Mouse (Mus musculus) heart, embryonic 11.5 days (tissue): ENCODE data around the gene Ppef2. TPM values are rescaled to one million over a fixed set of nuclear protein-coding genes. Genes with fewer than 3 reads are reported as not detected.

Source experiments
- ATAC-seq: fragments of 200-750 bp; cut with Nextera tagmentation; replicated peaks from 2 replicates; pipeline ENCODE4 v1.8.0; 2017; ENCODE audit warnings: moderate library complexity; ENCODE audit not compliant: insufficient number of reproducible peaks, low FRiP score, low TSS enrichment
- H3K27ac ChIP-seq: fragments of 300-500 bp; sonication (generic); 2 replicates; pipeline ENCODE4 v1.5.1; 2014; ENCODE audit warnings: mild to moderate bottlenecking, low read depth, low read length
- H3K27me3 ChIP-seq: fragments of 300-500 bp; sonication (generic); 2 replicates; pipeline ENCODE4 v1.6.1; 2014; ENCODE audit warnings: mild to moderate bottlenecking, low read length, mixed read lengths; ENCODE audit not compliant: control insufficient read depth, insufficient read depth
- H3K36me3 ChIP-seq: fragments of 300-500 bp; sonication (generic); 2 replicates; pipeline ENCODE4 v1.6.1; 2014; ENCODE audit warnings: mild to moderate bottlenecking, low read length, moderate library complexity, mixed read lengths; ENCODE audit not compliant: control insufficient read depth, insufficient read depth
- H3K4me1 ChIP-seq: fragments of 300-500 bp; sonication (generic); 2 replicates; pipeline ENCODE4 v1.6.1; 2014; ENCODE audit warnings: low read length; ENCODE audit not compliant: control insufficient read depth, insufficient read depth
- H3K4me2 ChIP-seq: fragments of 300-500 bp; sonication (generic); 2 replicates; pipeline ENCODE4 v1.6.1; 2014; ENCODE audit warnings: mild to moderate bottlenecking, moderate library complexity
- H3K4me3 ChIP-seq: fragments of 300-500 bp; sonication (generic); 2 replicates; pipeline ENCODE4 v1.5.1; 2014; ENCODE audit warnings: low read depth, low read length
- H3K9ac ChIP-seq: fragments of 300-500 bp; sonication (generic); 2 replicates; pipeline ENCODE4 v1.6.1; 2014; ENCODE audit warnings: mild to moderate bottlenecking, low read depth, low read length, moderate library complexity
- H3K9me3 ChIP-seq: fragments of 300-500 bp; sonication (generic); replicated peaks from 2 replicates; pipeline ENCODE4 v1.6.1; 2016; ENCODE audit warnings: low read length; ENCODE audit not compliant: control insufficient read depth
- WGBS: fragments of 180-500 bp; shearing (Covaris S2); extraction: QIAGEN DNeasy Blood & Tissue Kit; methylation state at CpG from one replicate; pipeline ENCODE4 v1.1.7; 2014; ENCODE audit not compliant: insufficient replicate concordance; 5-methylcytosine and 5-hydroxymethylcytosine counted together
- polyA plus RNA-seq: library from polyadenylated mRNA; unstranded; fragments of >200 nt; fragmentation: Nextera tagmentation; extraction: Ambion mirVana; gene quantifications from 2 replicates; pipeline ENCODE4 v1.2.1, GENCODE M21; 2014

Ppef2 gene
- polyA plus RNA-seq, 1 experiment from 2014 or later: 0.26 TPM

DNA sequence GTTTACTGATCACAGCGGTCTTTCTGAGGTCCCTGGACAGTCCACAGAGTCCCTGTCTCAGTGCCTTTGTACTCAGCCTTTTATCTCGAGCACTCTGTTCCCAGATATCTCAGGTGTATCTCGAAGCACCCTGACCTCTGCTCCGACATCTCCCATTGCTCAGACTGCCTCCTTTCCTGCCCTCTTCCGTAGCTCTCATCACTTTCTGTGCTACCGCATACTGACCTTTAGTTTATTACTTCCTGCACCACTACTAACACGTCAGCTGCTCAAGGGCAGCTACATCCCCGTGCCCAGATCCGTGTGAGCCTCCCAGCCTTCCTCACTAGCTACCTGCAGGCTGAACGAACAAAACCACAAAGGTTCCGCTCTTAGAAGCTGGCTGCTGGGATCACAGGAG, 7.5 kb downstream of the Ppef2 start:
- no peak overlapping the region for H3K9ac ChIP-seq
- WGBS: 78% methylated on average over 11 of the region's 11 CpGs
- no peaks in the 10 kb centered on the region for H3K4me1 ChIP-seq
- H3K36me3 ChIP-seq: no peaks in the 10 kb centered on the region
- no peaks in the 10 kb centered on the region for H3K27me3 ChIP-seq
- no peaks in the 10 kb centered on the region; the same call in 1 of the 2 replicates for H3K9me3 ChIP-seq
- H3K4me2 ChIP-seq: no peak overlapping the region
- ATAC-seq: no peak
- H3K27ac ChIP-seq: no peak overlapping the region
- H3K4me3 ChIP-seq: no peak overlapping the region

DNA sequence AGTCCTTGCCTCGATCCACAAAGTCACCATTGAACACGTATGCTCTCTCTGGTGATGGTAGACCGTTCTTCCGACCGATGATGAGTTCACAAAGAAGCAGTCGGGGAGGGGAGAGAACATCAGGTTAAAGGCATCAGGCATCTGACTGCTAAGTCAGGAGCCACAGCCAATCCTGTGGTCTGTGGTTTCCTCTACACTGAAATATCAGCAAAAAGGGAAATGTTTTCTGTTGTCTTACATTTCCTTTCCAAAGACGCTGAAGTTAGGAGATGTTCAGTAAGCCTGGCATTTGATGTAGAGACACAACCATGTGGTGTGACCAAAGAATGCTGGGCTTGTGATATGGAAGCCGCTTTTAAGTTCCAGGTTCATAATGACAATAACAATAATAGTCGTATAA, 10.6 kb downstream of the Ppef2 start:
- no peaks in the 10 kb centered on the region for H3K36me3 ChIP-seq
- ATAC-seq: no peak
- no peaks in the 10 kb centered on the region; the same call in 1 of the 2 replicates for H3K9me3 ChIP-seq
- H3K27me3 ChIP-seq: no peaks in the 10 kb centered on the region
- H3K9ac ChIP-seq: no peak overlapping the region
- H3K4me1 ChIP-seq: no peaks in the 10 kb centered on the region
- H3K27ac ChIP-seq: no peak overlapping the region
- 83% methylated on average over 9 of the region's 9 CpGs for WGBS
- no peak overlapping the region for H3K4me3 ChIP-seq
- no peak overlapping the region for H3K4me2 ChIP-seq

GRCm38 (mm10) chr5:92244900-92245299, 11.2 kb downstream of the Ppef2 start:
- no peak for ATAC-seq
- H3K9ac ChIP-seq: no peak overlapping the region
- no peaks in the 10 kb centered on the region for H3K27me3 ChIP-seq
- H3K36me3 ChIP-seq: no peaks in the 10 kb centered on the region
- H3K4me3 ChIP-seq: no peak overlapping the region
- no peaks in the 10 kb centered on the region for H3K4me1 ChIP-seq
- no peak overlapping the region for H3K27ac ChIP-seq
- H3K9me3 ChIP-seq: no peaks in the 10 kb centered on the region; the same call in 1 of the 2 replicates
- 90% methylated on average over 2 of the region's 2 CpGs for WGBS
- no peak overlapping the region for H3K4me2 ChIP-seq

DNA sequence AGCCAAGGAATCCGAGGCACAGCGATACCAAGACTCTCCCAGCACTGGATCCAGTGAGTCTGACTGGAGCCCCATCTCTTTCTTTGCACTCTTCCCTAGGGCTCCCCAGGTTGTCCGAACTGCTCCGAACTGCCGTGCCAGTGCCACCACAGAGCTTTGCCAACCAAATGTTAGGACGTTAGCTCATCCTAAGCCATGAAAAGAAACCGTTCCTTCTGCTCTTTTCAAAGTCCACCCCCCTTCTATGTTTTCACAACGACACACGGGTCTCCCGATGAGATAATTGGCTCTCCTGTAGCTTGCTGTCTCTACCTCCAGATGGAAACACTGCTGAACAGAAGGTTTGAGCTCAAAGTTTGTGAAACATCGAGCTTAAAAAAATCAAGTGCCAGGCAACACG, 15.3 kb downstream of the Ppef2 start:
- 85% methylated on average over 12 of the region's 12 CpGs for WGBS
- Histone ChIP-seq H3K4me1 (no peaks in the 10 kb centered on the region), H3K27me3 (no peaks in the 10 kb centered on the region), H3K4me3 (no peak overlapping the region), H3K4me2 (no peak overlapping the region), H3K36me3 (no peaks in the 10 kb centered on the region), H3K9me3 (no peaks in the 10 kb centered on the region), H3K27ac (no peak overlapping the region), H3K9ac (no peak overlapping the region)
- ATAC-seq: no peak

- no peaks in the 10 kb centered on the region for H3K4me1 ChIP-seq
- no peak for ATAC-seq
- no peak overlapping the region for H3K9ac ChIP-seq
- H3K4me2 ChIP-seq: peak overlapping the region; percentile 50
- no peaks in the 10 kb centered on the region for H3K27me3 ChIP-seq
- H3K36me3 ChIP-seq: no peaks in the 10 kb centered on the region
- no peak overlapping the region for H3K4me3 ChIP-seq
- no peaks in the 10 kb centered on the region for H3K9me3 ChIP-seq
- no peak overlapping the region for H3K27ac ChIP-seq
- 39% methylated on average over 29 of the region's 29 CpGs for WGBS
Observed at GRCm38 (mm10) chr5:92239333-92240232, 16.5 kb downstream of the Ppef2 start.

- no peaks in the 10 kb centered on the region for H3K9me3 ChIP-seq
Observed at GRCm38 (mm10) chr5:92234939-92235557, 21.0 kb downstream of the Ppef2 start.

DNA sequence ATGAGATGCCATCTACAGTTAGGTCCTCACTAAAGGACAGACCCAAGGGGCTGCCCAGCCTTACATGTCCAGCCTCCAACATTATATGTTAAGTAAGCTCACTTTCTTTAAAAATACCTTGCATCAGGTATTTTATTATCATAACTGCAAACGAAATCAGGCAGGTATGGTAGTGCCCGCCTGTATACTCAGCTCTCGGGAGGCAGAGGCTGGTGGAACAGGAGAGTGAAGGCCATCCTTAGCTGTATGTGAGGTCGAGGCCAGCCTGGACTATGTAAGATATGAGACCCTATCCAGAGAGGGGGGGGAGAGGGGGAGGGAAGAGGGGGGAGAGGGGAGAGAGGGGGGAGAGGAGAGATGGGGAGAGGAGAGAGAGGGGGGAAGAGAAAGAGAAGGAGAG, 22.7 kb downstream of the Ppef2 start:
- WGBS: 73% methylated on average over 4 of the region's 4 CpGs
- no peaks in the 10 kb centered on the region for H3K27me3 ChIP-seq

More at GRCm38 (mm10) chr5:92234939-92235557, 21.0 kb downstream of the Ppef2 start:
- no peaks in the 10 kb centered on the region for H3K27me3 ChIP-seq
- no peak for ATAC-seq
- no peak overlapping the region for H3K9ac ChIP-seq
- no peaks in the 10 kb centered on the region for H3K36me3 ChIP-seq
- no peak overlapping the region for H3K4me3 ChIP-seq
- 42% methylated on average over 5 of the region's 5 CpGs for WGBS
- H3K27ac ChIP-seq: no peak overlapping the region
- H3K4me2 ChIP-seq: no peak overlapping the region
- H3K4me1 ChIP-seq: no peaks in the 10 kb centered on the region

DNA sequence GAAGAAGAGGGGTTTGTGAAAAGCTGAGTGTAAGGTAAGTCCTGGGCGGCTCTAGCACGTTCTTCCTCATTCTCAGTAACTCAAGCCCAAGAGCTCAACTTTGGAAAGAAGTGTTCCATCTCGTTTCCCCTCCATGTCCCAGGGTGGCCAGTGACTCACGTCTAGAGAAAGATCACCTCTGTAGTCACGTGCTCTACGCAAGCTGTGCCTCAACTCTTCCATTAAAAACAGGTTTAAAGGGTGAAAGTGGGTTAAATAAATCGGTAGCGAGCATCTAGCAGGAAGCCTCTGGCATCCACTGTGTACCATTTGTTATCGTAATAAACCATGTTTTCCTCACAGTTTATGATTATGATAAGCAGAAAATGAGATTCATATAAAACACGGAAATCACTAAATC, 24.2 kb downstream of the Ppef2 start:
- ATAC-seq: no peak
- no peak overlapping the region for H3K4me3 ChIP-seq
- no peak overlapping the region for H3K4me2 ChIP-seq
- 75% methylated on average over 10 of the region's 10 CpGs for WGBS
- no peaks in the 10 kb centered on the region for H3K4me1 ChIP-seq
- no peaks in the 10 kb centered on the region for H3K36me3 ChIP-seq
- H3K9ac ChIP-seq: no peak overlapping the region
- no peaks in the 10 kb centered on the region for H3K27me3 ChIP-seq
- H3K27ac ChIP-seq: no peak overlapping the region
- no peaks in the 10 kb centered on the region for H3K9me3 ChIP-seq

More for the DNA sequence above, 22.7 kb downstream of the Ppef2 start:
- ATAC-seq: no peak
- H3K27ac ChIP-seq: no peak overlapping the region
- no peaks in the 10 kb centered on the region for H3K36me3 ChIP-seq
- no peaks in the 10 kb centered on the region for H3K4me1 ChIP-seq
- H3K9me3 ChIP-seq: no peaks in the 10 kb centered on the region
- H3K4me2 ChIP-seq: no peak overlapping the region
- no peak overlapping the region for H3K9ac ChIP-seq
- no peak overlapping the region for H3K4me3 ChIP-seq
